Mouse (Mus musculus) 416B (cell line): Measurements from ENCODE around the gene Wdr74.

Source experiments
- DNase-seq: peaks from one replicate; pipeline ENCODE4 v3.0.0; 2011; ENCODE audit warnings: low read depth

Gene Wdr74

DNA sequence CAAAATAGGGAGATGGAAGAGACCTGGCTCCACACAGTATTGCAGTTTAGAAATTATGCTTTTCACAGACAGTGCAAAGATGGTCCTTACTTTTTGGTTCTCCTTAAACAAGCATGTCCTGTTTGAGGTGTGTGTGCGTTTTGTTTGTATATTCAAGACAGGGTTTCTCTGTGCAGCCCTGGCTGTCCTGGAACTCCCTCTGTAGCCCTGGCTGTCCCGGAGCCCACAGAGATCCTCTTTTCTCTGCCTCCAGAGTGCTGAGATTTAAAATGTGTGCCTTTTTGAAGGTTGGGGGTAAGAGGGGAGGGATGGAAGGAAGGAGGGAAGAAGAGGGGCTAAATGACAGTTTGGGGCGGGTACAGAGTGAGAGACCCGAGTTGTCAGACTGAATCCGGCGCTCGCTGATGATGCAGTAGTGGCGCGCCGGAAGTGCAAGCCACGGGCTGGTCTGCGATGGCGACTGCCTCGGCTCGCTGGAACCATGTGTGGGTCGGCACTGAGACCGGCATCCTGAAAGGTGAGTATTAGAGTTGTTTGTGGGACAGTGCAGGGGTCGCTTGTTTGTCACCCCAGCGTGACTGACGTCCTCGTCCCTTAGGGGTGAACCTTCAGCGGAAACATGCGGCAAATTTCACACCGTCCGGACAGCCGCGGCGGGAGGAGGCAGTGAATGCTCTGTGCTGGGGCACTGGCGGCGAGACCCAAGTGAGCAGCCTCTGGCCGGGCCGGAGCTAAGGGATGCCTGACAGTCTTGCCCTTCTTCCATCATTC is at the start of gene Wdr74:
TSS of gene Wdr74 (plus strand) at position 439 of the 771 bp plus-strand sequence.
- peak; percentile 92 for DNase-seq

DNA sequence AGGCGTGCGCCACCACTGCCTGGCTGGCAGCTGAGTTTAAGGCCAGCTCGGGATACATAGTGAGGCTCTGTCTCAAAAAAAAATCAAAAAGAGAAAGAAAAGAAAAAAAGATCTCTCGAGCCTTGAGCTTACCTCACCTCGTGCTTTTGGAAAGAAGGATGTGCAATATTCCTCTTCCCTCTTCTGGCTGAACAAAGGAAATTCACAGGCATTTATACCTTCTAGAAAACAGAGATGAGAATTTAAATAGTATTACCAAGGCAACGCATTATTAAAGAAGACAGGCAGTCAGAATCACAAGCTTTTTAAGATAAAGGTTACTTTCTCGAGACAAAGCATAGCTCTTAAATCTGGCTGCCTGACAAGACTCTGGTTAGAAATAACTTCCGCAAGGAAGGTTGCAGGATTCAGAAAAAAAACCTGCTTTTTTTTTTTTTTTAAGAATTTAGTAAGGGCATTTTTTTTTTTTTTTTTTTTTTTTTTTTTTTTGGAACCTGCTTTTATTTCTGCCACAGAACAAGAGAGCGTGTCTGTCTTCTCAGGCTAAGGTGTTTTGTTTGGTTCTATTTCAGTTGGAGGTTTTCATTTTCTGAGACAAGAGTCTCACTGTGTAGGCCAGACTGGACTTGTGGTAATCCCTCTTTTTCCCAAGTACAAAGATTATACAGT is 43.6 kb upstream of the Wdr74 start:
- DNase-seq, result no peak

DNA sequence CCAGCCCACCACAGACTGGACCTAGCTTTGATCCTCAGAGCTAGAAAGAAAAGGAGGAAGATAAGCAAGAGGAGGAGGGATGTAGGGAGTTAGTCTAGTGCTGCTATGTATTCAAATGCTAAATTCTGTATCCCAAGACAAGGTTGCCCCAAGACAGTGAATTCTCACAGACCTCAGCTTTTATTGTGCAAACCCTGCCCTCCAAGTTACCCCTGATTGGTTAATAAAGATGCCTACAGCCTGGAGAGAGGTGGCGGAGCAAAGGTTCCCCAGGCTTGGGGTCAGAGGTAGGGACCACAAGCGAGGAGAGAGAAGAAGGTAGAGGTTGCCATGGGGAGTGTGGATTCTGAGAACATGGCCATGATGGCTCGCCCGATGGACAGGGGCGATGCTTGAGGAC is 42.9 kb upstream of the Wdr74 start:
- DNase-seq, result no peak

DNA sequence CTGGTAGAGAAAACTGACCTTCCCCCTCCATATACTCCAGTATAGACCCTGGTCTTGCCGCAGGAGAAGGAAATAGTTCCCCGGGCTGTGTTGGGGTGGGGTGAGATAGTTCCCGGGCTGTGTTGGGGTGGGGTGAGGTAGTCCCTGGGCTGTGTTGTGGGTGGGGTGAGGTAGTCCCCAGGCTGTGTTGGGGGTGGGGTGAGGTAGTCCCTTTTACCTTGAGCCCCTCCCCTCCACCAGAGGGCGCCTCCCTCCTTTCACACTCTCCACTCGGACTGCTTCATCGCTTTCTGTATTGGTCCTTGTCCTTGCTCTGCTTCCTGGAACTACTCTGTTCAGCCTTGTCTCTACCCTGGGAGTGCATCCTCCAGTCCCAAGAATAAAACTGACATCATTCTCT is 40.3 kb upstream of the Wdr74 start:
- peak; percentile 59 for DNase-seq

DNA sequence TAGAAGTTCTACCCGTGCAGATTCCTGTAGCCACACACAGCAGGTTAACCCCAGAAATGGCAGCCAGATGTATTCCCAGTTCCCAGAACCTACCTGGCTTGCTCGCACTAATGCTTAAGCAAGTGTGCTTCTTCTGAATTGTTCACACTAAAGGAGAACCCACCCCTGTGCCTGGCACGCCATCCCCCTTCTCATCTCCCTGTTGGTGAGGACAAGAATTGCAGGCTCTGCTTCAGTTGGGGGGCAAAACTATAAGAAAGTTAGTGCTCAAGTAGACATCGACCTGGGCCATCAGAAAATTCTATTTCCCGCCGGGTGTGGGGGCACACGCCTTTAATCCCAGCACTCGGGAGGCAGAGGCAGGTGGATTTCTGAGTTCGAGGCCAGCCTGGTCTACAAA is 36.0 kb upstream of the Wdr74 start:
- DNase-seq, result no peak

DNA sequence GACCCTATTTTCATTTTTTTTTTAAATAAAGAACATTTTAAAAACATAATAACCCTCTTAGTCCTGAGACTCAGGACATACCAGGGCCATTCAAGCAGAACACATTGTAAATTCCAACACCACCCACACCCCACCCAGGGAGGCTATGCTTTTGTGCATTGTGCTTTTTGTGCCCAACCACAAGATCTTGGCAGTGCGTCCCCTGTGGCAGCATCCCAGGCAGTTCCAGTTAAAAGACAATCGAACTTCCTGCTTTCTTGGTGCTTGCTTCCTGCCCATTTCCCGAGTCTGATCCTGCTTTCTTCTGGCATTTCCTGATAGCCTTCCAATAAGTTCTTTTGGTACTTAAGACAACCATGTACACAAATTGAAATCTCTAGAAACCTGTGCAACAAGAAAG is 33.2 kb upstream of the Wdr74 start:
- DNase-seq, result no peak

DNA sequence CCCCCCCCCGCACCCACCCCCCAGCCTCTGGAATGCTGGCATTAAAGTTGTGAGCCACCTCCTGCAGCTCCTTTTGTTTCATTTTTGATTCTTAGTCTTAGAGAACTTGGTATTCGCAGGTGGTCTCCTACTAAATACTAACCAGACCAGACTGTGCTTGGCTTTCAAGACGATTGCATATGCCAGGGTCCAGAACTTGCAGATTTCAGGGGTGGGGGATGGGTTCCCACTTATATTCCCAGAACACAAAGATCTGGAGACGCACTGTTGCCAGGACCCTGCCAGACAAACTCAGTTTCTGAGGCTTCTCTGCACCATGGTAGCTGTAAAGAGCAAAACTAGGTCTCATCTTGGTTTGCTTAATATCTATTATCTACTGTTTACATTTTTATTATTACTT is 32.1 kb upstream of the Wdr74 start:
- DNase-seq, result no peak

DNA sequence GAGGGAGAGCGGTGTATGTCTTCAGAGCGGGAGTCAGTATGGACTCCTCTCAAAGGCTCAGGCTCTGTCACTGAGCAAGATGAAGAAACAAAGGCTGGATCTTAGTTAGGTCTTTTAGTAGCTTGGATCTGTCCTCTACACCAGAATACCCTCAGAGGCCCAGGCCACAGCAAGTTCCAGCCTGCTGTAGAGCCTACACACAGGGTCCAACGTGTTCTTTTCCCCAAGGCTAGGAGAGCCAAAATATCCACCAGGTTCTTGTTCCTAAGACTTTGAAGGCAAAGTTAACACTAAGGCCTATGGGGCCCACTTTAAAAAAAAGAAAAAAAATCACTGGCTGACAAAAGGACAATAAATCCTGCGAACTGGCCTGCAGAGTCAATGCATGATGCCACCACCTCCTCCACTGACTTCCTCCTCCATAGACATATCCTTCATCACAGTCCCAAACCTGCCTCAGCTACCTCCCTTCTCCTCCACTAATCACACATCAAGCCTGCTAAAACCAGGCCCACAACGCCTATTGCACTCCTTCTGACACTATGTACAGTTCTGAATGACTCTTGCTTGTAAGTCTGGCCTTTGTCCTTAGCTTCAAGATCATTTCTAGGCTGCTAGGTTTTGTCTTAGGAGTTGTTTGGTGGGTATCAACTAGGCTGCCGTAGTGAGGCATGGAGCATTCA is 30.5 kb upstream of the Wdr74 start:
- DNase-seq, result no peak

DNA sequence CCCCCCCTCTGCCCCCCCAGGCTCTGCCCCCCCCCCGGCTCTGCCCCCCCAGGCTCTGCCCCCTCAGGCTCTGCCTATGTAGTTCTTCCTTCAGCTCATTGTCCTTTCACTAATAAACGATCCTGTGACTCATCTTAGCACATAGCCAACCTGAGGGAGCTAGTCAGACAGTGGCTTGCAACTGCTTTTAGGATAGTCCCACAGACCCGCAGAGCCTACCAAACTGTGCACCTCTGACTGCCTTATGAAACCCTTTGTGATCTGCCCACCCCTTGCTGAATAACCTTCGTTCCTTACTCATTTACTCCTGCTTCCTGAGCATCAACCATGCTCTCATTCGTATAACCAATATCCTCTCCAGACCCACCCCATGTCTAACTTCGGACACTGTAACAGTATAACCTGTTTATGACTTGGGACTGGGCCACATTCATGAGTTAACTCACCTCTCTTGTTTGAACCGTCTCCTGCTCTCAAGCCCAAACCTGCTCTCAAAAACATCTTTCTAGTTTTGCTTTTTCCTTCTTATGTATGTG is 29.4 kb upstream of the Wdr74 start:
- DNase-seq, result peak; percentile 34

DNA sequence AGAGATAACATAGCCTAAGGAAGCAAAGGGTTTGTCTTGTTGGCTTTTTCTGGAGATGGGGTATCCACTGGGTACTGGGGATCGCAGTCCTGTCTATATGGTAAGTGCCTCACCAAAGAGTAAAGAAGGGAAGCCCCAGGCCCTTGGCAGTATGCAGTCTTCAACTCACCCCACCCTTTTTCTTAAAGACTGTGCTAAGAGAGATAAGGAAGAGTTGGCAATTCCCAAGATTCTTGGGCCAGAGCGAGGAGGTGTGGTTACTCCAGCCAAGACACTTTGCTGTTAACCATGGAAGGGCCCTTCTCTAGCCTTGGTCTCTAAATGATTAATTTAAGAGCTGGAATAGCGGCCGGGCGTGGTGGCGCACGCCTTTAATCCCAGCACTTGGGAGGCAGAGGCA is 28.7 kb upstream of the Wdr74 start:
- no peak for DNase-seq

DNA sequence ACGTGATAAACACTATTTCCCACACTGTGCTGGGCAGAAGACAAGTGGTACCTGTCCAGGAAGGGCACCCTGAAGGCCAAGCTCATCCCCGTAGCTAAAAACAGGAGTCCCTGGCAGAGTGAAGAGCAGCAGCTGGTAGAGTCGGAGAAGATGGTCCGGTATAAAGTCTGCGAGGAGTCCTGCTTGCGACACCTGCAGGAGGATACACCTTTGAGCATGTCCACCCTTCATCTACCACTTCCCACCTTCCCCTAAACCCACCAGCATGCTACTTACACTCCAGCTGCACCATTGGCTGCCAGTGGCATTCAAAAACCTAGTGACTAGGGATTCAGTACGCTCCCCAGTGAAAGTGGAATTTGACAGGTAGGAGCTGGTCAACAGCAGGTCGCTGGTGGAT is 26.7 kb upstream of the Wdr74 start:
- DNase-seq, result no peak

DNA sequence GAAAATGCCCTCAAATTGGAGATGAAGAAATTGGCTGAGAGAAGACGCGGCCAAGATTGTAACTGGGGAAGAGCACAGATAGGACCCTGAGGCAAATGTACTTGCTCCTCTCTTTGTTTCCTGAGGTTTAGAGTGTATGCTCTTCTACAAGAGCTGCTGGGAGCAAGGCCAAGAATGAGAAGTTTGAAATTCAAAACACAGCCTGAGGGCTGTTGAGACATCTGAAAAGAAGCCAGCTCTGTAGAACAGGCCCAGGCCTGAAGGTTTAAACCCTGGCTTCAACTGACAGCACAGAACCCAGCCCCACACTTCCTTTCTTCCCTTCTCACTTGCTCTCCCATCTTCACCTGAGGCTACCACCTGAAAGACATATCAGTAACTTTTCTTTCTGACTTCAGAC is 25.6 kb upstream of the Wdr74 start:
- no peak for DNase-seq

DNA sequence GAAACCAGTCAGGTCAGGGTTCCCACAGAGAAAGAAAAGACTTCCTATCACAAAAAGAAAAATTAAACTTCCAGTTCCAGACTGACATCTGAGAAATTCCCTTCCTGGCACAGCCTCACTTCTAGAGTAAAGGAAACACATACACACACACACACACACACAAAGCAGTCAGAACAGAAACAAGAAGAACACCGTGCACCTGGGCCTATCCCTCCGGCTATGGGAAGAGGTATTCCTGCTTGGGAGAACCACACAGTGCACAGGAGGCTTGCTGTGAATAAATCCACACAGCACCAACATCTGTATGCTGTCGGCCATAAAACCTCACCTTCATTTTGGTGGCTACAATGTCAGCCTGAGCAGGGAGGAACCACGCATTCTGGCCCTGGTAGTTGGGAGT is 24.1 kb upstream of the Wdr74 start:
- no peak for DNase-seq

DNA sequence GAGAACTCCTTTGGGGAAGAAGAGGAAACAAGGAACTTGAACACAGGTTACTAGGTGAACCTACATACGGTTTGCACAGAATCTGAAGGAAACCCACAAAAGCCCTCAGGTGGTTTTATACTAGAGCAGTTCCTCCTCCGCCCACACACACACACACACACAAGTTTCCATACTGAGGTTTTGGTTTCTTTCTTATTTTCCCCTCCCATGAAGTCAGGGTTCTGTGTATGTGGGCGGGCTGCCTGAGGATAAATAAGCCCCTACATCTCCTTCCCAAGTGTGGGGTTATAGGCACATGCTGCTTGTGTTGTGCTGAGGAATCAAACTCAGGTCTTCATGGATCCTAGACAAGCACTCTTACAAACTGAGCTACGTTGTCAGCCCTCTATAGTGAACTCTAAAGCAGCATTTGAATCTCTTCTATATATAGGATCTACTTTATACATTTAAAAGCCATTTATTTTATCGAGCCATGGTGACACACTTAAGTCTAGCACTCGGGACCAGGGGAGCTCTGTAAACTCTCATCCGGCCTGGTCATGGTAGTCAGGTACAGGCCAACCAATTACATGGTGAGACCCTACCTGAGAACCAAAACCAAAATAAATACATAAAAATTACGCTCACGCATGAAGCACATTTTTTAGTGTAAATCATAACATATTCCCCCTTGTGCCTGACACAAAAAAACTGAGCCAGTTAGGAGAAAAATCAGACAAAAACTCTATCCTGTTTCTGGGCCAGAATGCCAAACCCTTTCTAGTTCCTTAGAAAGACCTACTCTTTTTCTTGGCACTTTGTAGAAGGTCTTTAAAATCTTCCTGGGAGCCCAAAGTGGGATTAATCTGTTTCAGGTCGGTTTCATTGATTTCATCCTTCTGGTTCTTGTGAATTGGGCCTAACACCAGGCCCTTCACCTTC is 23.4 kb upstream of the Wdr74 start:
- peak; percentile 74 for DNase-seq

DNA sequence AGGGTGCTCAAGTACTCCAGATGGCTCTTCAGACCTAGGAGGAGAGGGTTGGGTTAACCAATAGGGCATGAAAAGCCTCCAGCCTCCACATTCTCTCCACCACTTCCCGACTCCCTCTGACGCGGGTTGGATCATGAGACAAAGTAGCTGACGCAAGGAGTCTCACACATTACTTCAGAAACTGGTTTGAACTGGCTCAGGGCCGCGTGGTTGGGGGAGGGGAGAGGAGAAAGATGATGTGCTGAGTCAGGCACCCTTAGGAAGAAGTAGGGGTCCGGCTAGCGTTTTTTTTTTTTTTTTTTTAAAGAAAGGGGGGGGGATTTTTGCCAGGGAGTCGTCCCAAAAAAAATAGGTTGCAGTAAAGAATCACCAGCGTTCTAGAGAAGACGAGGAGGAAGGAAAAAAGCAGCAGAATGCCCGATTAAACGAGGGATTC is 22.7 kb upstream of the Wdr74 start:
- peak; percentile 97 for DNase-seq

DNA sequence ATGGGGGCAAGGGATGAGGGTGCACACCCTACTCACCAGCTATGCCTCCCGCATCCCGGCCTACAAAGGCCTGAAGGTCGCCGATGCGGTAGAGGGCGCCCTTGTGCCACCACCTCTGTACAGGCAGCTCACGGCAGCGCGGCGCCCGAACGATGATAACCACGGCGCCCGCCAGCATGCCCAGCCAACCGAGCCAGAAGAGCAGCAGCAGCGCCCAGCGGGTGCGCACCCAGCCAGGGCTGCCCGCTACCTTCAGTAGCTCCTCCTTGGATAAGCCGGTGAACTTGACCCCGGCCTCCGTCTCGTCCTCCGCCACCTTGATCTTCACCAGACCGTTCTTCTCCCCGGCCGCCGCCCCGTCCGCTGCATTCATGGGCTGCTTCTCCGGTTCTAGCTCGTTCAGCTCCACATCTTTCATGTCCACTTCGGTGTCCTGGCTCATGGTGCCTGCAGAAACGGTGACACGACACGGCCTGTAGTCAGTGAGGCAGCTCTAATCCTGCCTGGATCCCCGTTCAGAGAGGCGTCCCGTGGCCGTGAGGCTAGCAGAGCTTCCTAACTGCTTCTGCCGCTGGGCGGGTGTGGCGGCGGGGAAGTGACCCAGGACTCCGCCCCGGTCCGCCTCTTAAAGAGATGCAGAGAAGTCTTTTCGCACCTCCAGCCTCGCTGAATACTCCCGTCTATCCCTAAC is 22.2 kb upstream of the Wdr74 start:
- peak; percentile 94 for DNase-seq

DNA sequence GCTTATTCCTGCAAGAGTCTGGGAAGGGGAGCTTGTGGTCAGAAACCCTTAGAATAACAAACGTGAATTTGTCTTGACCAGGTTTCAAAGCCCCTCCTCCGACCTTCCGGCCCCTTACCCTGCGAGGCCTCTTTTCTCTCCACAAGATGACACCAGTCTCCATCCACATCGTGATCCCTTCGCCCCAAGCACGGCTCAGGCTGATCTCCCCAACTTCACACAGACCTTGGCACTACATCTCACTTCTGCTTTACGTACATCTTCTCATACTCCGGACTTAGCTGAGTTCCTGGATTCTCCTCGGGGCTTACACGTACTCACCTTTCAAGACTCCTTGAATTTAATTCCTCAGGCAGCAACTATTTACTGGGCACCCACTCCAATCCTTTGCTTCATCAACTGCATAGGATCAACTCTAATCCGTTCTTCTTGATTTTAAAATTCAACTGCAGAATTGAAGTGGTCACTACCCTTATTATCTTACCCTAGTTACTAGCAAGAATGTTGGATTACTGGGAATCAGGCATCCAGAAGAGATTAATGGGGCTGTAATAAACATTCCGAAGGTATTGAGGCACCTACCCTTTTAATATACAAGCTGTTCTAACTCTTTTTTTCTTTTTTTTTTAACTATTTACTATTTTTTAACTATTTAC is 21.5 kb upstream of the Wdr74 start:
- DNase-seq, result peak; percentile 81

DNA sequence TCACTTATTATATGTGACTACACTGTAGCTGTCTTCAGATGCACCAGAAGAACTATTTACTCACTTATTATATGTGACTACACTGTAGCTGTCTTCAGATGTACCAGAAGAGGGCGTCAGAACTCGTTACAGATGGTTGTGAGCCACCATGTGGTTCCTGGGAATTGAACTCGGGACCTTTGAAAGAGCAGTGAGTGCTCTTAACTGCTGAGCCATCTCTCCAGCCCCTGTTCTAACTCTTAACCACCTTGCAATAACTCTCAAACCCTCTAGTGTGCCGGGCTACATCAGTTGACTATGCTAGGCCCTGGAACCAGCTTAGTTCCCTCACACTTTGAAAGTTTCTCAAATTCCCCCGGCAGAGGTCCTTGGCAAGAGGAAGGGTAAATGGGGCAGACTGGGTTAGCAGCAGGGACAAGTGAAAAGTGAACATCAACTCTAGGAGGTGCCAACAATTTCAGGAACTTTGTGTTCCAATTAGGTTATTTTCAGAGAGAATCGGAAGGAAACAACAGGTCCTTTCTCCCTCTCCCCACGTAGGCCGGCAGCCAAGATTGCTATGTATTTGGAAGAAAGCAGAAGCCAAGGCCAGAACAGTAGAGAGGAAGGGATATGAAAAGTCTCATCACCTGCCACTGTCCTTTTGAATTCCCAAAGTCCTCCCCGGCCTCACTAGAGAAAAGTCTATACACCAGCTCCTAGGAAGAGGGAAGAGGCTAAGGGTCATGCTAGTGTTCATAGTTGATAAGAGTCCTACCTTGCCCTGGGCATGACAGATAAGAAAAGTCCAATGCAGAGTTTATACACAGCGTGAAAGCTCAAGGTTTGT is 20.8 kb upstream of the Wdr74 start:
- DNase-seq, result peak; percentile 38

DNA sequence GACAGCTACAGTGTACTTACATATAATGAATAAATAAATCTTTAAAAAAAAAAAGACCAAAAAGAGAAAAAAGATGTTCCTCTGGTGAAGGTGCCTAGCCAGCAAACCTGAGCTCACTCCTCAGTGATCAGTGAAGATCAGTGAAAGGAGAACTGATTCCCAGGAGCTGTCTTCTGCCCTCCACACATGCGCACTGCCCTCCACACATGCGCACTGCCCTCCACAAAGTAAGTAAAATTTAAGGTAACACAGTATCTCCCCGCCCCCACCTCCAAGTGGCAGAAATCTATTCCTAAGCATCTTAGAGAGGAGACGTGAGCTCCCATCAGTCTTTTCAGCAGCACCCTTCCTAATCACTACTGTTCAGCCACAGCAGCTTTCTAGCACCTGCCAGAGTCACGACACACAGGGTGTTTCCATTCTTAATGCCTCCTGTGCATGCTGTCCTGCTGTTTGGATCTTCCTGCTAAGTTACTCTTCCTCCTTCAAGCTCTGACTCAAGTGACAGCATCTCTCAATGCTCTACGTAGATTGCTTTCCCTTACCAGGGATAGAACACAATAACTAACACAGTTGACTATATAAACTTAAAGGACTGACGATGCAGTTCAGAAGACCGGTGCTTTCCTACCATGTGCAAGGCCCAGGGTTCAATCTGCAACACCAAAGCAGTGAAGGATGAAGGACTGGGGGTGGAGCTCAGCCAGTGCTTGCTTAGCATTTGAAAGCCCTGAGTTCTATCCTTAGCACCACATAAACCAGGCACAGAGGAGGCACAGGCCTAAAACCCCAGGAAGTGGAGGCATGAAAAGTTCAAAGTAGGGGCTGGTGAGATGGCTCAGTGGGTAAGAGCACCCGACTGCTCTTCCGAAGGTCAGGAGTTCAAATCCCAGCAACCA is 19.5 kb upstream of the Wdr74 start:
- DNase-seq, result no peak
